Mouse (Mus musculus) layer of hippocampus, adult 11-12 months (tissue): ENCODE results near the gene Glud1.

Experiments
- DNase-seq: peaks from one replicate; pipeline ENCODE4 v3.0.0; 2022; ENCODE audit warnings: low spot score

Glud1 gene

DNA sequence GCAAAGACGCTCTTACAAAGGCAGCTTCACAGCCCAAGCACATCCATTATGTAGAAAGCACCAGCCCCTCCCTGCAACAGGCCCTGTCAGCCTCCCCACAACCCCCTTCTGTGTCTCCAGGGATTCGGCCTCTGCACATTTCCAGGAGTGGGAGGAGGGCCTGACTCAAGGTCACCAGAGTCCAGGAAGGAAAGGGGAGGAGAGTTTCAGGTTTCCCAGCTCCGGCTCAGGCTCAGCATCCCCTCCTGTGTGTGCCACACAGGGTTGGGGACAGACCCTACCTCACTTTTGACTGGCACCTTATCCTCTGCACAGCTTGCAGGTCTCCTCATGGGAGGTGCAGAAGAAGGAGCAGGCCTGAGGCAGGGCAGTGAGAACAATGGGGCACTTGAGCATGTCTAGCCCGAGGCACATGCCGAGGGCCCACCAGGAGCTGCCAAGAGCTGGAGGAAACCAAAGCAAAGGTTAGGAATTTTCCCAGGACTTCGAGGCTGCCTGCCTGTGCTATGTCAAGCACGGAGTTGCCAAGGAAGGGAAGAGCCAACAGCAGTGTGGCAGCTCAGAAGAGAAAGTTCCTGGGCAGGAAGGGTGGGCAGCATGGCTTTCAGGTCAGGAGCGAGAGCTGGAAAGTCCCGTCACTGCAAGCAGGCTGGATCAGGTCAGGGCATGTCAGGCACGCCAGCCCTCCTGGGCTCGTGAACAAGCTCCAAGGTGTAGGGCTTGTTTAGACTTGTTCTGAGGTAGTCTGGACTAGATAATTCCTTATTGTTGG is 68.2 kb downstream of the Glud1 start:
- no peak for DNase-seq

DNA sequence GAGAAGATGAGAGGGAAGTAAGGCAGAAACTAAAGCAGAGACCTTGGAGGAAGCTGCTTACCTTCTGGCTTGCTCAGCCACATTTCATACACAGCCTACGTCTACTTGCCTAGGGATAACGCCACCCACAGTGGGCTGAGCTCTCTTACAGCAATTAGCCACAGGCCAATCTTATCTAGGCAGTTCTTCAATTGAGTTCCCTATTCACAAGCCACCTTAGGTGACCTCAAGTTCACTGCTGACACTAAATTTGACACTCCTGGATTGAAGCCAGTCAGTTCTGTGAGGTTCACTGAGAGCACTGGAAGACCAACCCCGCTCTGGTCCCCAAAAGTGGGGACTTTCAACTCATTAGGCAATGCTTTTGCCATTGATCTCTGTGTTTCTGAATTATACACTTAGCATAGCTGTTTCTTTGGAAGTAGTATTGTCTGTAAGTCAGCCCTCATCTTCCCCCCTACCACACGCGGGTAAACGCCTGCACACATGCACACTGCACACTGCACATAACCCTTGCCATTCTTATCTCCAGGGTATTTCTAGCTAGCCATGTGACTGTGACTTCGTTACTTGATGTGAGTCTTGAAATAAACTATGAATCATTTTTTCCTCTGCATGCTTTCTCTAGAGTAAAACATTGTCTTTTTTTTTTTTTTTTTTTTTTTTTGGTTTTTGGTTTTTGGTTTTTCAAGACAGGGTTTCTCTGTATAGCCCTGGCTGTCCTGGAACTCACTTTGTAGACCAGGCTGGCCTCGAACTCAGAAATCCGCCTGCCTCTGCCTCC is 72.6 kb downstream of the Glud1 start:
- no peak for DNase-seq

DNA sequence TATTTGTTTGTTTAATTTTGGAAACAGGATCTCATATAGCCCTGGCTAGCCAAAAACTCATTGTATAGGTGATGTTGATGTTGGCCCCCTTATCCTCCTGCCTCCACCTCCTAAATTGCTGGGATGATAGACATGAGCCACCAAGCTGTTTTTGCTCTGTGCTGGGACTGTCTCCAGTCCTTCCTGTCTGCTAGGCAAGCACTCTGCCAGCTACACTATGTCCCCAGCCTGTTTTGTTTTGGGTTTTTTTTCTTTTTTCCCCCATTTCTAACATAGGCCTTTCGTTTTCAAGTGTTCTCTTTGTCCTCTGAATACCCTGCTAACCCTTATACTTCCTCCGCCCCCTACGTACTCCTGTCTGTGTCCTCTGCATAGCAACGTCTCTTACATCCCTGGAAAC is 82.8 kb downstream of the Glud1 start:
- no peak for DNase-seq
